31 mouse cellular contexts compared by ENCODE assay signal in the genomic region with DNA sequence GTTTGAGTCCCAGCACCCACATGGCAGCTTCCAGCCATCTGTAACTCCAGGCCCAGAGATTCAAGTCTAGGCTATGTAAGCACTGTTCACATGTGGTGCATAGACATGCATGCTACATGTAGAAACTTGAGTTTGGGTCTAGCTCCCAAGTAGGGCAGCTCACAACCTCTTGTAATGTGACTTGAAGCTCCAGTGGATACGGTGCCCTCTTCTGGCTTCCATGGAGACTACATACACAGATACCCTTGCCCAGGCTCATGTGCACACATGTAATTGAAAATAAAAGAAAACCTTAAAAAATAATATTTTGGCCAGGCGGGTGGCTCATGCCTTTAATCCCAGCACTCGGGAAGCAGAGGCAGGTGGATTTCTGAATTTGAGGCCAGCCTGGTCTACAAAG. TPM values are rescaled to one million over a fixed set of nuclear protein-coding genes. Genes with fewer than 3 reads are reported as not detected.
DNase-seq lines count a peak whose midpoint lies in the region; ATAC-seq and TF ChIP-seq lines count a peak whose summit lies in the region.
"Had no signal": no experiment of that assay in that cellular context is flagged by ENCODE, and none has a peak within 500 bp of the region (broad histone marks: within the 10 kb centered on the region; RNA-seq: fewer than 3 reads in every experiment).

No protein-coding gene starts in this region.

- no peak overlapping the region for H3K4me3 ChIP-seq in liver, embryonic 14.5 days (ENCODE audit: insufficient read depth in 1 of 2, low read depth in 2 of 2, low read length in 2 of 2)
- no peak overlapping the region for H3K4me3 ChIP-seq in liver, embryonic 11.5 days (ENCODE audit: low read depth, low read length)
- H3K4me3 ChIP-seq in intestine, embryonic 16.5 days (ENCODE audit: low read length), result no peak overlapping the region
- H3K4me3 ChIP-seq: erythroblast, embryonic 14.5 days; forebrain, embryonic 12.5 days; hindbrain, embryonic 10.5 days; hindbrain, embryonic 15.5 days; kidney, embryonic 15.5 days; limb, embryonic 10.5 days; limb, embryonic 15.5 days; midbrain, embryonic 10.5 days had no signal

- H3K27ac ChIP-seq in liver, embryonic 14.5 days, result no peak overlapping the region
- no peak overlapping the region for H3K27ac ChIP-seq in liver, embryonic 11.5 days (ENCODE audit: low read depth, low read length)
- H3K27ac ChIP-seq in intestine, embryonic 16.5 days (ENCODE audit: low read length), result no peak overlapping the region
- H3K27ac ChIP-seq: forebrain, embryonic 12.5 days; hindbrain, embryonic 10.5 days; hindbrain, embryonic 15.5 days; kidney, embryonic 15.5 days; limb, embryonic 10.5 days; limb, embryonic 15.5 days; midbrain, embryonic 10.5 days had no signal

- ATAC-seq in liver, embryonic 14.5 days (ENCODE audit: insufficient read depth), result no peak
- ATAC-seq in liver, embryonic 11.5 days (replicated peaks; ENCODE audit: low FRiP score), result no peak
- ATAC-seq in intestine, embryonic 16.5 days, result no peak
- no peak for ATAC-seq in CD4-positive, CD25-positive, alpha-beta regulatory T cell, adult 4 months
- ATAC-seq: activated CD4-positive, CD25-positive, alpha-beta regulatory T cell, adult 4 months; inflammation-experienced regulatory T-cells, adult 6 months had no signal

- TF ChIP-seq CTCF in liver, embryonic 14.5 days (IDR thresholded peaks at IDR 0.05; ENCODE audit: low read depth), result peak; percentile 52

- DNase-seq in liver, embryonic 14.5 days (ENCODE audit: low read depth in 3 of 3, low spot score in 3 of 3), result no peak
- no peak for DNase-seq in liver, embryonic 11.5 days (ENCODE audit: low spot score)
- DNase-seq in A20 (ENCODE audit: low read depth, low spot score) (peak; percentile 17), MEL-GATA-1-ER (ENCODE audit: extremely low read depth, low read depth) (peak; percentile 20)
- peak; percentile 18 for DNase-seq in c-Kit-positive CD71-positive TER-119-positive erythroid progenitor cells, embryonic 14.5 days (ENCODE audit: low spot score)
- no peak for DNase-seq in adrenal gland, adult (ENCODE audit: inconsistent age in 2 of 2, low spot score in 1 of 2)
- DNase-seq: adrenal gland, adult 8-10 months; cerebellum, adult 11-12 months; cerebellum, adult 9-11 months; gastrocnemius, postnatal 10 days; heart, postnatal 14 days; kidney, adult 18-20 months; kidney, postnatal 4 days; layer of hippocampus, adult 9-11 months; lung, adult 2 months; lung, postnatal 14 days; retina, postnatal 1 day; right cerebral cortex, postnatal 14 days; thymus, postnatal 4 days had no signal

- H3K27me3 ChIP-seq in liver, embryonic 14.5 days (ENCODE audit: control insufficient read depth, insufficient read depth, low read length), result no peaks in the 10 kb centered on the region
- no peaks in the 10 kb centered on the region for H3K27me3 ChIP-seq in liver, embryonic 11.5 days (replicated peaks; ENCODE audit: control insufficient read depth, insufficient read depth, low read length)
- H3K27me3 ChIP-seq in intestine, embryonic 16.5 days (replicated peaks; ENCODE audit: control insufficient read depth, insufficient read depth, low read length), result no peaks in the 10 kb centered on the region
- H3K27me3 ChIP-seq: forebrain, embryonic 12.5 days; hindbrain, embryonic 15.5 days; kidney, embryonic 15.5 days; limb, embryonic 15.5 days had no signal

- no peaks in the 10 kb centered on the region for H3K36me3 ChIP-seq in liver, embryonic 14.5 days (replicated peaks; ENCODE audit: control insufficient read depth, insufficient read depth, low read depth)
- no peaks in the 10 kb centered on the region for H3K36me3 ChIP-seq in liver, embryonic 11.5 days (ENCODE audit: control insufficient read depth, insufficient read depth, low read length)
- H3K36me3 ChIP-seq in intestine, embryonic 16.5 days (ENCODE audit: control insufficient read depth, insufficient read depth, low read length), result no peaks in the 10 kb centered on the region
- H3K36me3 ChIP-seq: forebrain, embryonic 12.5 days; hindbrain, embryonic 10.5 days; hindbrain, embryonic 15.5 days; kidney, embryonic 15.5 days; limb, embryonic 10.5 days; limb, embryonic 15.5 days; midbrain, embryonic 10.5 days had no signal

- no peak for TF ChIP-seq EP300 in liver, embryonic 14.5 days (IDR thresholded peaks at IDR 0.05; ENCODE audit: low read depth)

- H3K9ac ChIP-seq in liver, embryonic 14.5 days (replicated peaks), result no peak overlapping the region
- H3K9ac ChIP-seq in liver, embryonic 11.5 days (ENCODE audit: low read depth, low read length), result no peak overlapping the region
- H3K9ac ChIP-seq in intestine, embryonic 16.5 days (ENCODE audit: low read depth, low read length), result no peak overlapping the region
- H3K9ac ChIP-seq: forebrain, embryonic 12.5 days; hindbrain, embryonic 15.5 days; kidney, embryonic 15.5 days; limb, embryonic 15.5 days had no signal

- no peak overlapping the region for H3K4me2 ChIP-seq in liver, embryonic 14.5 days (ENCODE audit: low read depth)
- no peak overlapping the region for H3K4me2 ChIP-seq in liver, embryonic 11.5 days
- H3K4me2 ChIP-seq in intestine, embryonic 16.5 days (ENCODE audit: low read depth, low read length), result no peak overlapping the region
- H3K4me2 ChIP-seq: forebrain, embryonic 12.5 days; hindbrain, embryonic 15.5 days; kidney, embryonic 15.5 days; limb, embryonic 15.5 days had no signal

- no peaks in the 10 kb centered on the region for H3K9me3 ChIP-seq in liver, embryonic 14.5 days (ENCODE audit: control insufficient read depth, low read length)
- no peaks in the 10 kb centered on the region for H3K9me3 ChIP-seq in liver, embryonic 11.5 days (ENCODE audit: control insufficient read depth, low read length)
- H3K9me3 ChIP-seq in intestine, embryonic 16.5 days (ENCODE audit: control insufficient read depth, low read length), result no peaks in the 10 kb centered on the region; the same call in 1 of the 2 replicates
- H3K9me3 ChIP-seq: forebrain, embryonic 12.5 days; hindbrain, embryonic 10.5 days; hindbrain, embryonic 15.5 days; kidney, embryonic 15.5 days; limb, embryonic 10.5 days; limb, embryonic 15.5 days; midbrain, embryonic 10.5 days had no signal

- WGBS in liver, embryonic 14.5 days (ENCODE audit: insufficient replicate concordance), result 76% methylated on average over 3 of the region's 3 CpGs
- 90% methylated on average over 3 of the region's 3 CpGs for WGBS in liver, embryonic 11.5 days
- 93% methylated on average over 3 of the region's 3 CpGs for WGBS in intestine, embryonic 16.5 days

- no peaks in the 10 kb centered on the region for H3K4me1 ChIP-seq in liver, embryonic 14.5 days (replicated peaks; ENCODE audit: control insufficient read depth in 2 of 2, insufficient read depth in 2 of 2, low read length in 1 of 2)
- H3K4me1 ChIP-seq in liver, embryonic 11.5 days (replicated peaks; ENCODE audit: control insufficient read depth, insufficient read depth, low read length), result no peaks in the 10 kb centered on the region
- H3K4me1 ChIP-seq in intestine, embryonic 16.5 days (ENCODE audit: control insufficient read depth, insufficient read depth, low read length), result no peaks in the 10 kb centered on the region
- H3K4me1 ChIP-seq: hindbrain, embryonic 10.5 days; hindbrain, embryonic 15.5 days; kidney, embryonic 15.5 days; limb, embryonic 10.5 days; limb, embryonic 15.5 days; midbrain, embryonic 10.5 days had no signal

RNA-seq across cellular contexts. Expression of gene Tbc1d12, which starts 21.8 kb away (rescaled TPM):
- polyA plus RNA-seq in liver, embryonic 14.5 days (2012; rRNA removed), result 1.4 and 1.9 TPM in 2 replicates
- 1.5 and 2.0 TPM in 2 replicates for polyA plus RNA-seq in liver, embryonic 14.5 days (2014; fragmentation: Nextera tagmentation; extraction: Ambion mirVana)
- 1.9 and 2.4 TPM in 2 replicates for polyA plus RNA-seq in liver, embryonic 11.5 days (2014; fragmentation: Nextera tagmentation; extraction: Ambion mirVana)
- polyA plus RNA-seq in intestine, embryonic 16.5 days (2015; fragmentation: Nextera tagmentation; extraction: Ambion mirVana), result 1.0 TPM in 2 replicates
- 1 to 10 TPM in 1 of 2 experiments, under 1 TPM in 1; 0.62 to 1.2 TPM for polyA plus RNA-seq in CD4-positive, CD25-positive, alpha-beta regulatory T cell, adult 4 months (2017; shearing (Covaris generic))

RNA-seq across cellular contexts. Expression of gene Noc3l, which starts 39.2 kb away (rescaled TPM):
- polyA plus RNA-seq in liver, embryonic 14.5 days (2012; rRNA removed), result 3.3 and 5.1 TPM in 2 replicates
- polyA plus RNA-seq in liver, embryonic 14.5 days (2014; fragmentation: Nextera tagmentation; extraction: Ambion mirVana), result 3.5 and 4.0 TPM in 2 replicates
- polyA plus RNA-seq in liver, embryonic 11.5 days (2014; fragmentation: Nextera tagmentation; extraction: Ambion mirVana), result 12.6 and 14.3 TPM in 2 replicates
- polyA plus RNA-seq in intestine, embryonic 16.5 days (2015; fragmentation: Nextera tagmentation; extraction: Ambion mirVana), result 5.3 and 5.9 TPM in 2 replicates
- 10 to 100 TPM in 1 of 2 experiments, 1 to 10 TPM in 1; 7.9 to 10.0 TPM for polyA plus RNA-seq in CD4-positive, CD25-positive, alpha-beta regulatory T cell, adult 4 months (2017; shearing (Covaris generic))

Comparison
In these comparisons a context has a peak if more than half of its experiments do, and no peak if none do; other contexts are left out.
1. DNase-seq: peak in A20 (single experiment), MEL-GATA-1-ER (single experiment) and c-Kit-positive CD71-positive TER-119-positive erythroid progenitor cells, embryonic 14.5 days (single experiment); none in liver, embryonic 14.5 days (0 of 3), liver, embryonic 11.5 days (single experiment) and adrenal gland, adult (0 of 2).